Mouse (Mus musculus): ENCODE results near the gene Dhrs7b.

- TF ChIP-seq POLR2A (IDR thresholded peaks at IDR 0.05; ENCODE audit: insufficient read depth, low read depth, low read length) (no peak), CTCF (IDR thresholded peaks at IDR 0.05; ENCODE audit: insufficient read depth, low read depth, low read length) (no peak)
Observed at GRCm38 (mm10) chr11:60866021-60866420, 35.6 kb downstream of the Dhrs7b start.
